Mouse (Mus musculus) limb, embryonic 11.5 days (tissue): ENCODE data around the gene Casc1. TPM values are rescaled to one million over a fixed set of nuclear protein-coding genes. Genes with fewer than 3 reads are reported as not detected.

Experiments
- ATAC-seq: fragments of 200-750 bp; cut with Nextera tagmentation; 2 replicates; pipeline ENCODE4 v1.8.0; 2017; ENCODE audit warnings: low read depth; ENCODE audit not compliant: insufficient number of reproducible peaks, low FRiP score, low TSS enrichment
- DNase-seq: peaks from one replicate; pipeline ENCODE4 v3.0.0-alpha.2; 2015; ENCODE audit warnings: low spot score
- H3K27ac ChIP-seq: fragments of 300-500 bp; sonication (generic); replicated peaks from 2 replicates; pipeline ENCODE4 v1.5.1; 2014; ENCODE audit warnings: low read depth, mild to moderate bottlenecking, low read length
- H3K27me3 ChIP-seq: fragments of 300-500 bp; sonication (generic); 2 replicates; pipeline ENCODE4 v1.6.1; 2014; ENCODE audit warnings: mild to moderate bottlenecking, low read length, mixed read lengths; ENCODE audit not compliant: control insufficient read depth, insufficient read depth
- H3K36me3 ChIP-seq: fragments of 300-500 bp; sonication (generic); 2 replicates; pipeline ENCODE4 v1.6.1; 2014; ENCODE audit warnings: mild to moderate bottlenecking, low read length, moderate library complexity, mixed read lengths; ENCODE audit not compliant: control insufficient read depth, insufficient read depth
- H3K4me1 ChIP-seq: fragments of 300-500 bp; sonication (generic); 2 replicates; pipeline ENCODE4 v1.6.1; 2014; ENCODE audit warnings: low read length, mixed read lengths; ENCODE audit not compliant: control insufficient read depth, insufficient read depth
- H3K4me2 ChIP-seq: fragments of 300-500 bp; sonication (generic); 2 replicates; pipeline ENCODE4 v1.6.1; 2014; ENCODE audit warnings: low read depth, mild to moderate bottlenecking, moderate library complexity; ENCODE audit not compliant: severe bottlenecking
- H3K4me3 ChIP-seq: fragments of 300-500 bp; sonication (generic); 2 replicates; pipeline ENCODE4 v1.5.1; 2014; ENCODE audit warnings: low read depth, low read length
- H3K9ac ChIP-seq: fragments of 300-500 bp; sonication (generic); 2 replicates; pipeline ENCODE4 v1.6.1; 2014; ENCODE audit warnings: mild to moderate bottlenecking, low read length
- H3K9me3 ChIP-seq: fragments of 300-500 bp; sonication (generic); 2 replicates; pipeline ENCODE4 v1.6.1; 2016; ENCODE audit warnings: low read length; ENCODE audit not compliant: control insufficient read depth
- WGBS: fragments of 180-500 bp; shearing (Covaris S2); extraction: QIAGEN DNeasy Blood & Tissue Kit; methylation state at CpG from one replicate; pipeline ENCODE4 v1.1.7; 2014; 5-methylcytosine and 5-hydroxymethylcytosine counted together
- polyA plus RNA-seq: library from polyadenylated mRNA; unstranded; fragments of >200 nt; fragmentation: Nextera tagmentation; extraction: Ambion mirVana; gene quantifications from 2 replicates; pipeline ENCODE4 v1.2.1, GENCODE M21; 2014

Casc1 gene
- polyA plus RNA-seq, 1 experiment from 2014 or later = 0.39 TPM

GRCm38 (mm10) chr6:145242521-145242920, 31.7 kb upstream of the Casc1 start:
- 74% methylated on average over 1 of the region's 1 CpGs for WGBS
- no peak overlapping the region for H3K4me3 ChIP-seq
- H3K36me3 ChIP-seq = peaks cover 2% of the 10 kb centered on the region; the same call in 1 of the 2 replicates
- H3K9ac ChIP-seq = no peak overlapping the region
- no peaks in the 10 kb centered on the region for H3K9me3 ChIP-seq
- ATAC-seq (no peak), DNase-seq (no peak)
- H3K4me1 ChIP-seq = no peaks in the 10 kb centered on the region
- no peak overlapping the region for H3K27ac ChIP-seq
- H3K27me3 ChIP-seq = no peaks in the 10 kb centered on the region
- H3K4me2 ChIP-seq = no peak overlapping the region

- no peak overlapping the region for H3K4me2 ChIP-seq
- no peak overlapping the region for H3K9ac ChIP-seq
- H3K27me3 ChIP-seq = no peaks in the 10 kb centered on the region
- H3K4me3 ChIP-seq = no peak overlapping the region
- H3K36me3 ChIP-seq = peaks cover 2% of the 10 kb centered on the region; the same call in 1 of the 2 replicates
- ATAC-seq (no peak), DNase-seq (no peak)
- H3K9me3 ChIP-seq = no peaks in the 10 kb centered on the region
- H3K27ac ChIP-seq = no peak overlapping the region
- WGBS = 89% methylated on average over 6 of the region's 6 CpGs
- H3K4me1 ChIP-seq = no peaks in the 10 kb centered on the region
These were observed 29.5 kb upstream of the Casc1 start for GRCm38 (mm10) chr6:145240285-145240684.

GRCm38 (mm10) chr6:145237148-145237547, 26.3 kb upstream of the Casc1 start:
- Histone ChIP-seq H3K36me3 (peaks cover 2% of the 10 kb centered on the region), H3K9ac (no peak overlapping the region), H3K27ac (no peak overlapping the region), H3K27me3 (no peaks in the 10 kb centered on the region), H3K9me3 (no peaks in the 10 kb centered on the region), H3K4me1 (no peaks in the 10 kb centered on the region), H3K4me3 (no peak overlapping the region), H3K4me2 (no peak overlapping the region)
- WGBS = 85% methylated on average over 4 of the region's 4 CpGs
- DNase-seq = no peak
- ATAC-seq = no peak

GRCm38 (mm10) chr6:145235367-145235766, 24.6 kb upstream of the Casc1 start:
- Histone ChIP-seq H3K4me3 (no peak overlapping the region), H3K27ac (no peak overlapping the region), H3K36me3 (no peaks in the 10 kb centered on the region; the same call in 1 of the 2 replicates), H3K9me3 (no peaks in the 10 kb centered on the region), H3K9ac (no peak overlapping the region), H3K27me3 (no peaks in the 10 kb centered on the region), H3K4me2 (no peak overlapping the region), H3K4me1 (no peaks in the 10 kb centered on the region)
- ATAC-seq (no peak), DNase-seq (no peak)
- WGBS = 90% methylated on average over 6 of the region's 6 CpGs

- 84% methylated on average over 1 of the region's 1 CpGs for whole genome bisulfite sequencing
- DNase-seq (no peak), ATAC-seq (no peak)
- no peak overlapping the region for H3K4me3 ChIP-seq
- no peaks in the 10 kb centered on the region; the same call in 1 of the 2 replicates for H3K36me3 ChIP-seq
- no peak overlapping the region for H3K27ac ChIP-seq
- no peaks in the 10 kb centered on the region for H3K27me3 ChIP-seq
- no peaks in the 10 kb centered on the region for H3K4me1 ChIP-seq
- H3K4me2 ChIP-seq = no peak overlapping the region
- no peak overlapping the region for H3K9ac ChIP-seq
- H3K9me3 ChIP-seq = no peaks in the 10 kb centered on the region
These were observed 23.6 kb upstream of the Casc1 start for GRCm38 (mm10) chr6:145234391-145234790.

GRCm38 (mm10) chr6:145226296-145226695, 15.5 kb upstream of the Casc1 start:
- 89% methylated on average over 3 of the region's 3 CpGs for WGBS
- H3K9ac ChIP-seq = no peak overlapping the region
- DNase-seq (no peak), ATAC-seq (no peak)
- no peak overlapping the region for H3K4me3 ChIP-seq
- no peaks in the 10 kb centered on the region for H3K27me3 ChIP-seq
- no peaks in the 10 kb centered on the region for H3K9me3 ChIP-seq
- H3K4me1 ChIP-seq = no peaks in the 10 kb centered on the region
- H3K36me3 ChIP-seq = no peaks in the 10 kb centered on the region
- H3K27ac ChIP-seq = no peak overlapping the region
- no peak overlapping the region for H3K4me2 ChIP-seq

GRCm38 (mm10) chr6:145224246-145224645, 13.4 kb upstream of the Casc1 start:
- Histone ChIP-seq H3K27me3 (no peaks in the 10 kb centered on the region), H3K9ac (no peak overlapping the region)
- ATAC-seq = no peak

GRCm38 (mm10) chr6:145215826-145216225, 5.0 kb upstream of the Casc1 start:
- ATAC-seq (no peak), DNase-seq (no peak)
- H3K9ac ChIP-seq = no peak overlapping the region
- H3K27ac ChIP-seq = no peak overlapping the region
- H3K4me1 ChIP-seq = no peaks in the 10 kb centered on the region
- H3K4me3 ChIP-seq = no peak overlapping the region
- H3K36me3 ChIP-seq = no peaks in the 10 kb centered on the region; the same call in 1 of the 2 replicates
- no peaks in the 10 kb centered on the region for H3K27me3 ChIP-seq
- no peaks in the 10 kb centered on the region for H3K9me3 ChIP-seq
- WGBS = 93% methylated on average over 3 of the region's 3 CpGs
- H3K4me2 ChIP-seq = no peak overlapping the region

More at GRCm38 (mm10) chr6:145224246-145224645, 13.4 kb upstream of the Casc1 start:
- WGBS = 93% methylated on average over 6 of the region's 6 CpGs
- Histone ChIP-seq H3K4me2 (no peak overlapping the region), H3K9me3 (no peaks in the 10 kb centered on the region), H3K4me3 (no peak overlapping the region), H3K4me1 (no peaks in the 10 kb centered on the region), H3K36me3 (no peaks in the 10 kb centered on the region), H3K27ac (no peak overlapping the region)
- DNase-seq = no peak

- DNase-seq = no peak
- Histone ChIP-seq H3K27me3 (no peaks in the 10 kb centered on the region), H3K36me3 (no peaks in the 10 kb centered on the region; the same call in 1 of the 2 replicates), H3K4me2 (no peak overlapping the region), H3K27ac (no peak overlapping the region), H3K4me3 (no peak overlapping the region), H3K4me1 (no peaks in the 10 kb centered on the region; the same call in 1 of the 2 replicates), H3K9ac (no peak overlapping the region), H3K9me3 (no peaks in the 10 kb centered on the region)
- WGBS = 79% methylated on average over 2 of the region's 2 CpGs
- ATAC-seq = no peak
These were observed 3.1 kb upstream of the Casc1 start for GRCm38 (mm10) chr6:145213916-145214315.
